Mouse (Mus musculus) midbrain, embryonic 11.5 days (tissue): ENCODE measurements at regions not wholly inside any gene's neighbourhood (a gene's known extent, or its start where the extent isn't known, plus 50 kb on each side); places are given as distances from the start of the nearest gene placed in this dataset.

Experiments
- ATAC-seq: fragments of 200-750 bp; cut with Nextera tagmentation; 2 replicates; pipeline ENCODE4 v1.8.0; 2017; ENCODE audit warnings: moderate TSS enrichment, moderate library complexity; ENCODE audit not compliant: low FRiP score
- DNase-seq: peaks from one replicate; pipeline ENCODE4 v3.0.0; 2015; ENCODE audit warnings: low spot score; ENCODE audit errors: missing footprints
- H3K27ac ChIP-seq: fragments of 300-500 bp; sonication (generic); 2 replicates; pipeline ENCODE4 v1.5.1; 2014; ENCODE audit warnings: low read depth, low read length
- H3K27me3 ChIP-seq: fragments of 300-500 bp; sonication (generic); 2 replicates; pipeline ENCODE4 v1.6.1; 2014; ENCODE audit warnings: mild to moderate bottlenecking, low read length, moderate library complexity, mixed read lengths; ENCODE audit not compliant: control insufficient read depth, insufficient read depth
- H3K36me3 ChIP-seq: fragments of 300-500 bp; sonication (generic); 2 replicates; pipeline ENCODE4 v1.6.1; 2014; ENCODE audit warnings: mild to moderate bottlenecking, low read length, moderate library complexity, mixed read lengths; ENCODE audit not compliant: control insufficient read depth, insufficient read depth
- H3K4me1 ChIP-seq: fragments of 300-500 bp; sonication (generic); 2 replicates; pipeline ENCODE4 v1.6.1; 2014; ENCODE audit warnings: low read length; ENCODE audit not compliant: control insufficient read depth, insufficient read depth
- H3K4me2 ChIP-seq: fragments of 300-500 bp; sonication (generic); 2 replicates; pipeline ENCODE4 v1.6.1; 2014; ENCODE audit warnings: mild to moderate bottlenecking, moderate library complexity
- H3K4me3 ChIP-seq: fragments of 300-500 bp; sonication (generic); 2 replicates; pipeline ENCODE4 v1.5.1; 2014; ENCODE audit warnings: low read depth, low read length
- H3K9ac ChIP-seq: fragments of 300-500 bp; sonication (generic); 2 replicates; pipeline ENCODE4 v1.6.1; 2014; ENCODE audit warnings: low read length
- H3K9me3 ChIP-seq: fragments of 300-500 bp; sonication (generic); 2 replicates; pipeline ENCODE4 v1.6.1; 2016; ENCODE audit warnings: low read length; ENCODE audit not compliant: control insufficient read depth
- WGBS: fragments of 180-500 bp; shearing (Covaris S2); extraction: QIAGEN DNeasy Blood & Tissue Kit; methylation state at CpG from one replicate; pipeline ENCODE4 v1.1.7; 2014; 5-methylcytosine and 5-hydroxymethylcytosine counted together

DNA sequence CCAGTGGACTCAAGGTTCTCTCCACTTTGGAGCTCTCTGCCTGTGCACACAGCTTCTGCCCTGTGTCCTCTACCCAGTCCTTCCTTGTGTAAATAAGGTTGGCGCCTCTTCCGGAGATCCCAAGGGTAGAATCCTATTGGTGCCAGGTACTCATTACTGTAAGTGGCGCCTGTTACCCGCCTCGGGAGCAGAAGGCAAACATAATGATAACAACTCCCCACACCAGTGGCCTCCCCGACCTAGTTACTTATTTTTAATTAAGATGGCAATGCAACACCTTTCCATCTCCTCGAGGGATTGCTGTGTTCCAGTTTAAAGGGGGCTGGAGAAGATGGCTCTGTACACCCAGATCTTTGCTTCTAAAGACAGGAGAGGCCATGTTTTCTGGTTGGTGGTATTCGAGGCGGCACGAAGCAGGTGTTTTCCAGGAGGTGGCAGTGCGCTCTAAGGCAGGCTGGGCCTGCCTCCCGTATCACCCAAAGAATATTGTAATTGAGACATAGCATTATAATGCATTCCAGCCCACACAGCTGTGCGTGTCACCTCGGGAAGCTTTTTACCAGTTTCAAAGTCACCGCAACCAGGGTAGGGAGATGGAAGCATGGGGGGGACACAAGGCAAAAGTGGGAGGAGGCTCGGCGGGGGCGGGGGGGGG is 168.7 kb downstream of the Klf7 start:
- Histone ChIP-seq H3K27me3 (no peaks in the 10 kb centered on the region), H3K27ac (no peak overlapping the region), H3K4me1 (no peaks in the 10 kb centered on the region), H3K4me3 (no peak overlapping the region), H3K4me2 (no peak overlapping the region), H3K9ac (no peak overlapping the region), H3K36me3 (no peaks in the 10 kb centered on the region), H3K9me3 (no peaks in the 10 kb centered on the region)
- WGBS, result 64% methylated on average over 18 of the region's 18 CpGs
- no peak for DNase-seq
- ATAC-seq, result peak; percentile 66; the same call in 1 of the 2 replicates

DNA sequence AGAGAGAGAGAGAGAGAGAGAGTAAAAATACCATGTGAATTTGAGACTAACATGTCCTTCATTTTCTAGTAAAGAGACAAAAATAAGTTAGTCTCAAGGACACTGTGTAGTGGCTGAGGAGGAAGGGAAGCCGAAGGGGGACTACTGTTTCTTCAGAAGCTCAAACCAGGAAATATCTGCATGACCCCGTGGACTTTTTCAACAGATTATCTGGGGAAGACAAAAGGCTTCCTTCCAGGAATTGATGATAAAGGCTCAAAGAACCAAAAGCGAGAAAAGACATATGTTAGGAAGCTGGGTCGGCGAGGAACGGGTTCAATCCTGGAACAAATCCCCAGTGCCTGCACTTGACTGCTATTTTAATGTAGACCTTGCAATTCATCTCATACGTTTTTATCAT is 170.4 kb downstream of the Klf7 start:
- no peak overlapping the region for H3K9ac ChIP-seq
- no peaks in the 10 kb centered on the region for H3K27me3 ChIP-seq
- no peak overlapping the region for H3K27ac ChIP-seq
- ATAC-seq (no peak), DNase-seq (no peak)
- WGBS, result 77% methylated on average over 7 of the region's 7 CpGs
- H3K36me3 ChIP-seq, result no peaks in the 10 kb centered on the region
- no peak overlapping the region for H3K4me3 ChIP-seq
- no peaks in the 10 kb centered on the region for H3K4me1 ChIP-seq
- no peaks in the 10 kb centered on the region for H3K9me3 ChIP-seq
- H3K4me2 ChIP-seq, result no peak overlapping the region

DNA sequence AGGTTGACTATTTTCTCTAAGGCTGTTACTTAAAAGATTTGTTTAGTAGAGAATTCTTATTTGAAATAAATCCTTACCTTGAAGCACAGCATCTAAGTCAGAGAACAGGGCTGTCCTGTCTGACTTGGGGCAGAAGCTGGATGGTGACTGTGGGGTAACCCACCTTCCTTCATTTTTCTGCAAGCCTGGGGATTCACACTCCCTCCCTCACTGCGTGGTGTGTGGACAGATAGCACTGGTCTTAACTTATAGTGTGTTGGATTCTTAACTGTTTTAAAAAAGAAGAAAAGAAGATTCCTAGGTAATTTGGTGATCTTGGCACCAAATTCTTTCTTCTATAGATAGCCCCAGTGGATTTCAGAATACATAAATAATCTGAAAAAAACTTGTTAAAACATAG is 174.8 kb downstream of the Klf7 start:
- ATAC-seq, result no peak
- Histone ChIP-seq H3K9ac (no peak overlapping the region), H3K9me3 (no peaks in the 10 kb centered on the region), H3K36me3 (no peaks in the 10 kb centered on the region), H3K4me2 (no peak overlapping the region), H3K27me3 (no peaks in the 10 kb centered on the region), H3K4me1 (no peaks in the 10 kb centered on the region), H3K27ac (no peak overlapping the region), H3K4me3 (no peak overlapping the region)
- 63% methylated on average over 1 of the region's 1 CpGs for WGBS
- no peak for DNase-seq

DNA sequence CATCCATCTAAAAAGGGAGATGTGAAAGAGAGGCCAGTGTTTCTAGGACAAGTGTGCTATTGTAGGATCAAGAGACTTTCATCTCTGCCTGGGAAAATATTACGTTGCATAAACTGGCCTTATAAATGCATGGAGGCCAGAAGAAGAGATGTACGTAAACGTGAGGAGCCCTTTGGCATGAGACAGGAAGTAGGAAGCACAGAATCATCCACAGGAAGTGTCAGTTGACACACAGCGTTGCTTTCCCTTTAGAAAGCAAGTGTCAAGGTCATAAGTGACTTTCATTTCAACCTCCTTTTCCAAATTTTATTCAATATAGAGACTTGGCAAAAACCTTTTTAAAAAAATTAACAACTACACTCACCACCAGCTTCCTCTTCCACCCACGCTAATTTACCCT is 175.2 kb downstream of the Klf7 start:
- Histone ChIP-seq H3K4me1 (no peaks in the 10 kb centered on the region), H3K9me3 (no peaks in the 10 kb centered on the region), H3K27ac (no peak overlapping the region), H3K27me3 (peaks cover 3% of the 10 kb centered on the region; the same call in 1 of the 2 replicates), H3K9ac (no peak overlapping the region), H3K36me3 (no peaks in the 10 kb centered on the region), H3K4me3 (no peak overlapping the region), H3K4me2 (no peak overlapping the region)
- DNase-seq, result no peak
- 89% methylated on average over 5 of the region's 5 CpGs for WGBS
- no peak for ATAC-seq

DNA sequence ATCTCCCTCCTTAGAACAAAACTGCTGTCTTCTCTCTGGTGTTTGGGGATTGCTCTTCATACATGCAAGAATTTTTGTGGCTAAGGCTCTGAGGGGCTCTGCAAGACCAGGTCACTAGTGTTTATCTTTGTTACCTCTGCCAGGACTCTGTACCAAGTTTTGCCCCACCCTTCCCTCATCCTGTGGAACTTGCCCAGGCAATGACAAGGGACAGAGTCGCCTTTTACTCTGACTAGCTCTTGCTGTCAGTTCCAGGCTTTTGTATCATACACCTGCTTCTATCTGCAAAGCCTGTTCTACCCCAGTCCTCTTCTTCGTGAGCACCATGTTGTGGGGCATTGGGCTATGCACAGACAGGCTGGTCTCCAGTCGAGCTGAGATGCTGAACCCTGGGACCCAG is 175.7 kb upstream of the 4933402D24Rik start:
- DNase-seq, result peak; percentile 53
- Histone ChIP-seq H3K4me3 (no peak overlapping the region), H3K27me3 (peaks cover 5% of the 10 kb centered on the region; the same call in 1 of the 2 replicates), H3K36me3 (no peaks in the 10 kb centered on the region), H3K4me1 (no peaks in the 10 kb centered on the region), H3K4me2 (no peak overlapping the region), H3K9ac (no peak overlapping the region), H3K27ac (no peak overlapping the region), H3K9me3 (no peaks in the 10 kb centered on the region)
- no peak for ATAC-seq
- WGBS, result 69% methylated on average over 3 of the region's 3 CpGs

DNA sequence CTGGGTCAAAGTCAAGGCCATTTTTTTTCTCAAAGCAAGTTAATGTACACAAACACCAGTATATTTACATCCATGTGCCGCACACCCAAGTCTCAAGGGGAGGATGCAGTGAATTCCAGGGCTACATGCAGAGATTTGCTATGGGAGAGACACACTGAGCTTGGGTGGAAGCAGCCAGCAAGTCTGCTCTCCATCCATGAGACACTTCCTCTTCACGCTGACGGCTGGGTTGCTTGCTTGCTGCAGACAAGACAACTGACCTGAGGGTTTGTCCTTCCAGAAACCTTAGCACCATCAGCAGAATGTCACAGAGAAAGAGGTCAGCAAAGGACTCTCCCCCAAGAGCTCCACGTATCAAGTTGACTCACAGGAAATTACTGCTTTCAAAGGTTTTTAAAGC is 169.3 kb upstream of the 4933402D24Rik start:
- ATAC-seq, result no peak
- peak; percentile 77 for DNase-seq
- Histone ChIP-seq H3K36me3 (no peaks in the 10 kb centered on the region), H3K4me3 (no peak overlapping the region), H3K4me1 (no peaks in the 10 kb centered on the region), H3K27me3 (peaks cover 43% of the 10 kb centered on the region), H3K27ac (no peak overlapping the region), H3K9me3 (no peaks in the 10 kb centered on the region), H3K9ac (no peak overlapping the region), H3K4me2 (no peak overlapping the region)
- 77% methylated on average over 4 of the region's 4 CpGs for WGBS

DNA sequence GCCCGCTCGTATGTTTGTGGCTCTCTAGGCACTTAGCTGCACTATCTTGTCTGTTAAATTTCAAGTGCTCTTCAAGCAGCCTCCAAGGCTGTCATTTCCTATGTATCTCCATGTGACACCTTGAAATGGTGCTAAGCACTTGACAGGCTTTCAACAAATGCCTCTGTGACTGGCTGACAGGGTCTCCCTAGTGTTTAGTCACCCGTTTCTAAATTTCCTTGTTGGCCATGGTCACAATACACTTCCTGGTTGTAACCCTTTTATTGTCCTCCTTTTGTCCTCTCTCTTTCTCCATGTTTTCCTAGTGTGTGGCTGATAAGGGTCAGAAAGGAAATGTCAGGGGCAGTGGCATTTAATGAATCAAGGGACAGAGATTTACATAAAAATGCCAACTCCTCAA is 168.4 kb upstream of the 4933402D24Rik start:
- Histone ChIP-seq H3K27me3 (peaks cover 52% of the 10 kb centered on the region), H3K36me3 (no peaks in the 10 kb centered on the region), H3K9ac (no peak overlapping the region), H3K4me1 (no peaks in the 10 kb centered on the region), H3K27ac (no peak overlapping the region), H3K4me2 (no peak overlapping the region), H3K4me3 (no peak overlapping the region), H3K9me3 (no peaks in the 10 kb centered on the region)
- ATAC-seq (peak; percentile 69; the same call in 1 of the 2 replicates), DNase-seq (peak; percentile 84)
- 45% methylated on average over 3 of the region's 3 CpGs for WGBS

DNA sequence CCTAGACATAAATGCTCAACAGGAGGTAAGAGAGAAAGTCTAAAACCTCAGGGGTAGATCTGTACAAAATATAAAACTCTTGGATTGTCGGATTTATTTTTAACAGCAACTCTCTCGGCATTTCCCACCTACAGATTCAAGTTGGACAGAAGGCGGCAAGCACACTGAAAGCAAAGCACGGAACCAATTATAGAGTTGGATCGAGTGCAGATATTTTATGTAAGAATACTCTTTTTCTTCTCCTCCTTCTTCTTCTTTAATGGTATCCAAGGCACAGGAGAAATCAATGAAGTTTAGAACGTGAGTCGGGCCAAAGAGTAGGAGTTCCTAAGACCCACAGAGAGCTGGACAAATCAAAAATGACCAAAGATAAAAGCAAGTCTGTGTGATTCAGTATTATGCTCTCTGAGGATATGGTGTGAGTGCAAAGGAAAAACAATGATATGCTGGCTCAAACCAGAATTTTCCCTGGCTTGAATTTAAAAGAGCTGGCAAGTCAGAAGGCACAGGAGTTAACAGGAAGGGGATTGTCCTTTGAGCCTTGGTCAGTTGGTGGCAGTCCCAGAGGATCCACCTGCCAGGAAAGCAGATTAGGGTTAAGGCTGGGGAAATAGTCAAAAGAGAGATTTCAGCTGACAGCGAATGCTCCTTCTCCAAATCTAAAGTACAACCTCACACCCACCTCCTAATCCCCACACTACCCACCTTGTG is 165.7 kb upstream of the 4933402D24Rik start:
- no peaks in the 10 kb centered on the region for H3K9me3 ChIP-seq
- 91% methylated on average over 8 of the region's 8 CpGs for WGBS
- H3K9ac ChIP-seq, result no peak overlapping the region
- no peak overlapping the region for H3K4me3 ChIP-seq
- H3K4me1 ChIP-seq, result no peaks in the 10 kb centered on the region
- no peak overlapping the region for H3K27ac ChIP-seq
- peaks cover 48% of the 10 kb centered on the region for H3K27me3 ChIP-seq
- no peak for ATAC-seq
- no peak overlapping the region for H3K4me2 ChIP-seq
- DNase-seq, result peak; percentile 60
- H3K36me3 ChIP-seq, result no peaks in the 10 kb centered on the region

DNA sequence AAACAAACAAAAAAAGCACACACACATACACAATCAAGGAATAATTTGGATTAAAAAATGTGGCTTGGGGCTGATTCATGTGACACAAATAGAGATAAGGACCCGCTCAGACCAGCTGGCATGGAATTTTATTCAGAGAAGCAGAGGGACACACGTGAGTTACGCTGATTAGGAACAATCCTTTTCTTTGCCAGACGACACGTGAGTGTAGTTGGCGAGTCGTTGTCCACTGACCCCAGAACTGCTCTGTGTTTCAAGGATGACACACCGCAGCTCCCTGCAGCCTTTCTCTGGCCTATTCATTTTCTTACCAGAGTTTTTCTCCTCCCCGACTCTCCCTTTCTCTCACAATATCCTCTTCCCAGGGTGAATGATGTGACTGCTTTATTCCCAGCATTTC is 163.4 kb upstream of the 4933402D24Rik start:
- 58% methylated on average over 9 of the region's 9 CpGs for WGBS
- Histone ChIP-seq H3K27me3 (peaks cover 43% of the 10 kb centered on the region), H3K9me3 (no peaks in the 10 kb centered on the region), H3K4me1 (no peaks in the 10 kb centered on the region), H3K4me3 (no peak overlapping the region), H3K36me3 (no peaks in the 10 kb centered on the region), H3K27ac (no peak overlapping the region), H3K4me2 (no peak overlapping the region), H3K9ac (no peak overlapping the region)
- DNase-seq (peak; percentile 71), ATAC-seq (no peak)
